Mouse (Mus musculus) lung, embryonic 14.5 days (tissue): Measurements from ENCODE around the gene Sox14. TPM values are rescaled to one million over a fixed set of nuclear protein-coding genes. Genes with fewer than 3 reads are reported as not detected.

Experiments used
- ATAC-seq: fragments of 200-750 bp; cut with Nextera tagmentation; 2 replicates; pipeline ENCODE4 v1.8.0; 2017; ENCODE audit warnings: mild to moderate bottlenecking, moderate TSS enrichment, moderate library complexity; ENCODE audit not compliant: insufficient read depth
- DNase-seq: peaks from one replicate; pipeline ENCODE4 v3.0.0-alpha.2; 2015
- H3K27ac ChIP-seq: fragments of 300-500 bp; sonication (generic); 2 replicates; pipeline ENCODE4 v1.5.1; 2014; ENCODE audit warnings: low read depth, mild to moderate bottlenecking, moderate library complexity
- H3K27me3 ChIP-seq: fragments of 300-500 bp; sonication (generic); 2 replicates; pipeline ENCODE4 v1.6.1; 2014; ENCODE audit warnings: low read length, control low read depth; ENCODE audit not compliant: insufficient read depth
- H3K36me3 ChIP-seq: fragments of 300-500 bp; sonication (generic); 2 replicates; pipeline ENCODE4 v1.6.1; 2014; ENCODE audit warnings: control low read depth; ENCODE audit not compliant: insufficient read depth
- H3K4me1 ChIP-seq: fragments of 300-500 bp; sonication (generic); 2 replicates; pipeline ENCODE4 v1.6.1; 2014; ENCODE audit warnings: antibody characterized with exemption, control low read depth; ENCODE audit not compliant: insufficient read depth
- H3K4me2 ChIP-seq: fragments of 300-500 bp; sonication (generic); 2 replicates; pipeline ENCODE4 v1.6.1; 2014; ENCODE audit warnings: mild to moderate bottlenecking
- H3K4me3 ChIP-seq: fragments of 300-500 bp; sonication (generic); 2 replicates; pipeline ENCODE4 v1.5.1; 2014; ENCODE audit warnings: low read depth, low read length
- H3K9ac ChIP-seq: fragments of 300-500 bp; sonication (generic); 2 replicates; pipeline ENCODE4 v1.6.1; 2014
- H3K9me3 ChIP-seq: fragments of 300-500 bp; sonication (generic); 2 replicates; pipeline ENCODE4 v1.6.1; 2016; ENCODE audit warnings: low read depth, low read length, control low read depth
- CTCF ChIP-seq: IDR thresholded peaks from 2 replicates; pipeline ENCODE4 v1.5.1; 2016; ENCODE audit warnings: antibody characterized with exemption, low read depth
- WGBS: fragments of 180-500 bp; shearing (Covaris S2); extraction: QIAGEN DNeasy Blood & Tissue Kit; methylation state at CpG from one replicate; pipeline ENCODE4 v1.1.7; 2014; 5-methylcytosine and 5-hydroxymethylcytosine counted together
- polyA plus RNA-seq: library from polyadenylated mRNA; unstranded; fragments of >200 nt; fragmentation: Nextera tagmentation; extraction: Ambion mirVana; gene quantifications from 2 replicates; pipeline ENCODE4 v1.2.1, GENCODE M21; 2014

Sox14 gene
- polyA plus RNA-seq, 1 experiment from 2014 or later = 0.09 TPM

GRCm38 (mm10) chr9:99846820-99847219 is 29.1 kb downstream of the Sox14 start:
- H3K9ac ChIP-seq = no peak overlapping the region
- no peak overlapping the region for H3K27ac ChIP-seq
- ATAC-seq (peak; percentile 56; the same call in 1 of the 2 replicates), DNase-seq (peak; percentile 94)
- no peak overlapping the region for H3K4me3 ChIP-seq
- no peak overlapping the region for H3K4me2 ChIP-seq
- peak; percentile 93 for TF ChIP-seq CTCF
- no peaks in the 10 kb centered on the region for H3K36me3 ChIP-seq
- no peaks in the 10 kb centered on the region for H3K9me3 ChIP-seq
- H3K27me3 ChIP-seq = no peaks in the 10 kb centered on the region
- WGBS = under 1% methylated on average over 4 of the region's 4 CpGs
- no peaks in the 10 kb centered on the region for H3K4me1 ChIP-seq

- WGBS = 80% methylated on average over 3 of the region's 3 CpGs
- no peaks in the 10 kb centered on the region for H3K36me3 ChIP-seq
- no peak overlapping the region for H3K9ac ChIP-seq
- no peaks in the 10 kb centered on the region for H3K27me3 ChIP-seq
- no peak overlapping the region for H3K4me2 ChIP-seq
- H3K4me3 ChIP-seq = no peak overlapping the region
- H3K27ac ChIP-seq = 0 out of 2 replicates have a peak overlapping the region, but pooled peaks have one; percentile 18
- no peaks in the 10 kb centered on the region for H3K4me1 ChIP-seq
- ATAC-seq = no peak
- no peaks in the 10 kb centered on the region for H3K9me3 ChIP-seq
- TF ChIP-seq CTCF = no peak
- peak; percentile 8 for DNase-seq
Observed at GRCm38 (mm10) chr9:99839367-99839766, 36.6 kb downstream of the Sox14 start.

DNA sequence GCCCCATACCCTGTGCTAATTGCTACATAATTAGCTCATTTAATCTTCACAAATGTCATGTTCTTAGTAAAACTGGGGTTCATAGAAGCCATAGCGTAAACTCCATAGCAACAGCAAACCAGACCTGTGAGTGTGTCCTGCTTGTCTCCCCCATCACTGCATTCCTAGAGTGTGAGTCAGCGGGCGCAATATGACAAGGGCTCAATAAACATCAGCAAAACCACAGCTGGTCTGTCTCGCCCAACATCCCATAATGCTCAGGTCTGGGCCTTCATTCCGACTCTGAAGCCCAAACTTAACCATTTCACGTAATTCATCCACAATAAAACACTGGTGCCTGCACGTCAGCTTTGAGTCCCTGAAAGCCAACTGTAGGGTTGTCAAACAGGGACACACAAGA is 37.1 kb downstream of the Sox14 start:
- H3K9ac ChIP-seq = no peak overlapping the region
- no peaks in the 10 kb centered on the region for H3K36me3 ChIP-seq
- no peak for TF ChIP-seq CTCF
- no peak overlapping the region for H3K4me2 ChIP-seq
- ATAC-seq = peak; percentile 93
- H3K27me3 ChIP-seq = no peaks in the 10 kb centered on the region
- H3K4me3 ChIP-seq = no peak overlapping the region
- H3K9me3 ChIP-seq = no peaks in the 10 kb centered on the region
- 0 out of 2 replicates have a peak overlapping the region, but pooled peaks have one; percentile 18 for H3K27ac ChIP-seq
- peak; percentile 87 for DNase-seq
- 26% methylated on average over 7 of the region's 7 CpGs for WGBS
- no peaks in the 10 kb centered on the region for H3K4me1 ChIP-seq

- Histone ChIP-seq H3K27me3 (no peaks in the 10 kb centered on the region), H3K4me1 (no peaks in the 10 kb centered on the region), H3K9ac (no peak overlapping the region), H3K9me3 (no peaks in the 10 kb centered on the region), H3K27ac (no peak overlapping the region), H3K4me3 (no peak overlapping the region), H3K36me3 (no peaks in the 10 kb centered on the region), H3K4me2 (no peak overlapping the region)
- TF ChIP-seq CTCF = no peak
- 91% methylated on average over 12 of the region's 12 CpGs for WGBS
- ATAC-seq (no peak), DNase-seq (no peak)
Observed at GRCm38 (mm10) chr9:99836707-99837106, 39.3 kb downstream of the Sox14 start.

DNA sequence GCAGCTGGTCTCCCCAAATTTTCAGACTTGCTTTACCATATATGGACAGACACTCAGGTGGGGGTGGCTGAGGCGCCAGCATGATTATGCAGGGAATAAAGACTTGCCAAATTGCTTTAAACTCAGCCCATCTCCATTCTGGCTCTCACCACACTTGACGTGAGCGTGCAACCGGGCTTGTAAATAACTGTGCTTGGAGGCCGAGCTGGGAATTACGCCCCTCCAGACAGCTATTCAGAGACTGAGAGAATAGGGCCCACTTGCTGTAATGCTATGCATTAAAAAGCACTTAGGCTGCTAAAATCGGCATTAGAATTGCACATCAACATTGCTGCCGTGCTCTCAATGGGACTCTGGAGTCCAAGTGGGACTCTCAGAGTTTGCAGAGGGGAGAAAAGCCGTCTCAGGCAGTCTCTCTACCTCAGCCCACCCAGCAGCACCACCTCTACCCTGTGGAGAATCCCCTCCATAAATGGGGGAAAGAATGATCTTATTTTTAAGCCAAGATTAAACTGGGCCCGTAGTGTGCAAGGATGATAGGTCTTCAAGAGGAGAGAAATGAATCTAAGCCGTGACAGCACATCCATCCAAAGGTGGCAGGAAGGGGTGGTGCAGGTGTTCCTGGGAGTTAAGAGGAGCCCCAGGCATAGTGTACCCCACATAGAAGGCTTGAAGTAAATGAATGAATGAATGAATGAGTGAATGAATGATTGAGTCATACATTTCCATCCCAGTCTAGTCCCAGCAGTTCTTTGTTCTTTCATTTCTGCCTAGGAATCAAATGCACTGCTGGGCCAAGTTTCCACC is 40.1 kb downstream of the Sox14 start:
- no peaks in the 10 kb centered on the region for H3K4me1 ChIP-seq
- H3K4me2 ChIP-seq = no peak overlapping the region
- H3K36me3 ChIP-seq = no peaks in the 10 kb centered on the region
- WGBS = 71% methylated on average over 11 of the region's 11 CpGs
- H3K27me3 ChIP-seq = no peaks in the 10 kb centered on the region
- H3K4me3 ChIP-seq = no peak overlapping the region
- H3K9ac ChIP-seq = no peak overlapping the region
- H3K27ac ChIP-seq = no peak overlapping the region
- ATAC-seq (no peak), DNase-seq (no peak)
- H3K9me3 ChIP-seq = no peaks in the 10 kb centered on the region
- TF ChIP-seq CTCF = no peak

Other genes starting within 250 kb of the Sox14 start
- 26.1 and 33.1 TPM in 2 replicates for gene Dzip1l, start 246.7 kb downstream of the Sox14 start, polyA plus RNA-seq
- gene Cldn18, start 158.9 kb downstream of the Sox14 start, polyA plus RNA-seq = 178 and 206 TPM in 2 replicates